Mouse (Mus musculus) intestine, postnatal 0 days (tissue): ENCODE results near the gene Cfl1. TPM values are rescaled to one million over a fixed set of nuclear protein-coding genes. Genes with fewer than 3 reads are reported as not detected.

Experiments
- ATAC-seq: fragments of 200-750 bp; cut with Nextera tagmentation; 2 replicates; pipeline ENCODE4 v1.8.0; 2017; ENCODE audit warnings: mild to moderate bottlenecking, moderate TSS enrichment, moderate library complexity
- H3K27ac ChIP-seq: fragments of 300-500 bp; sonication (generic); 2 replicates; pipeline ENCODE4 v1.5.1; 2014; ENCODE audit warnings: mild to moderate bottlenecking, low read depth, low read length, moderate library complexity
- H3K27me3 ChIP-seq: fragments of 300-500 bp; sonication (generic); replicated peaks from 2 replicates; pipeline ENCODE4 v1.6.1; 2014; ENCODE audit warnings: low read length, mixed read lengths; ENCODE audit not compliant: control insufficient read depth, insufficient read depth
- H3K36me3 ChIP-seq: fragments of 300-500 bp; sonication (generic); 2 replicates; pipeline ENCODE4 v1.6.1; 2014; ENCODE audit warnings: mild to moderate bottlenecking, moderate library complexity; ENCODE audit not compliant: control insufficient read depth, insufficient read depth
- H3K4me1 ChIP-seq: fragments of 300-500 bp; sonication (generic); replicated peaks from 2 replicates; pipeline ENCODE4 v1.6.1; 2014; ENCODE audit warnings: antibody characterized with exemption, low read length, mixed read lengths; ENCODE audit not compliant: control insufficient read depth, insufficient read depth
- H3K4me2 ChIP-seq: fragments of 300-500 bp; sonication (generic); replicated peaks from 2 replicates; pipeline ENCODE4 v1.6.1; 2014; ENCODE audit warnings: low read depth, mild to moderate bottlenecking, moderate library complexity
- H3K4me3 ChIP-seq: fragments of 300-500 bp; sonication (generic); 2 replicates; pipeline ENCODE4 v1.5.1; 2014; ENCODE audit warnings: low read depth, low read length
- H3K9ac ChIP-seq: fragments of 300-500 bp; sonication (generic); 2 replicates; pipeline ENCODE4 v1.6.1; 2014; ENCODE audit warnings: mild to moderate bottlenecking, low read depth, low read length
- H3K9me3 ChIP-seq: fragments of 300-500 bp; sonication (generic); 2 replicates; pipeline ENCODE4 v1.6.1; 2016; ENCODE audit warnings: mixed run types; ENCODE audit not compliant: control insufficient read depth
- CTCF ChIP-seq: sonication (generic); IDR thresholded peaks from 2 replicates; pipeline ENCODE4 v1.5.1; 2016; ENCODE audit warnings: low read depth, mild to moderate bottlenecking, control low read depth, antibody characterized with exemption, moderate library complexity
- WGBS: fragments of 180-500 bp; shearing (Covaris S2); extraction: QIAGEN DNeasy Blood & Tissue Kit; methylation state at CpG from one replicate; pipeline ENCODE4 v1.1.7; 2014; 5-methylcytosine and 5-hydroxymethylcytosine counted together
- polyA plus RNA-seq: library from polyadenylated mRNA; unstranded; fragments of >200 nt; fragmentation: Nextera tagmentation; extraction: Ambion mirVana; gene quantifications from 2 replicates; pipeline ENCODE4 v1.2.1, GENCODE M21; 2015

Gene Cfl1
- polyA plus RNA-seq, 1 experiment from 2014 or later: 1,786 TPM

GRCm38 (mm10) chr19:5472857-5473256 lies 17.4 kb upstream of the Cfl1 start:
- Histone ChIP-seq H3K4me1 (no peaks in the 10 kb centered on the region), H3K4me2 (no peak overlapping the region)

DNA sequence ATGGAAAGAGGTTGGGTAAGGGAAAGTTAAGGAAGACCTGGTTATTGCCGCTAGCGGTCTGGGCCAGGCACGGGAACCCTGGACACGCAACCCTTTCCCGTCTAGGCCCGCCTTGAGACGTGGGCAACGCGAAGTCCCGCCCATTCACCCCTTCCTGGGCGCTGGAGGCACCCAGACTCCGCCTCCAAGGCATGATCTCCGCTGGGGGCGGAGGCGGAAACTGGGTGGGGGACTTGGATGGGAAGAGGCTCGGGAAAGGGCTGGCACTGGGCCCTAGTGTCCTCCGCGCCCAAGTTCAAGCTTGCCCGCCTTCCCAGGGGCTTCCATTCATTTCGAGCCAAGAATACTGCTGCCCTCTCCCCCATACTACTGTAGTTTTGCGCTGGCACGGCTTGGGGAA lies 16.5 kb upstream of the Cfl1 start, which contains the start of gene Efemp2:
TSS of gene Efemp2 (plus strand) at position 235 of the 400 bp plus-strand sequence.
- ATAC-seq: peak; percentile 51; the same call in 1 of the 2 replicates
- H3K4me1 ChIP-seq: no peaks in the 10 kb centered on the region
- peak within 1 kb of the TSS; percentile 93 for H3K4me2 ChIP-seq
- no peaks in the 10 kb centered on the region for H3K27me3 ChIP-seq
- 2% methylated on average over 22 of the region's 22 CpGs for WGBS
- H3K4me3 ChIP-seq: peak within 1 kb of the TSS; percentile 54
- peak within 1 kb of the TSS; percentile 75 for H3K9ac ChIP-seq
- no peaks in the 10 kb centered on the region for H3K9me3 ChIP-seq
- TF ChIP-seq CTCF: 0 out of 2 replicates have a peak, but pooled peaks have one; percentile 9
- H3K27ac ChIP-seq: peak within 1 kb of the TSS; percentile 74
- H3K36me3 ChIP-seq: peaks cover 3% of the 10 kb centered on the region; the same call in 1 of the 2 replicates

More at GRCm38 (mm10) chr19:5472857-5473256, 17.4 kb upstream of the Cfl1 start:
- H3K27me3 ChIP-seq: no peaks in the 10 kb centered on the region
- no peak overlapping the region for H3K9ac ChIP-seq
- 78% methylated on average over 3 of the region's 3 CpGs for WGBS
- H3K9me3 ChIP-seq: no peaks in the 10 kb centered on the region
- peak; percentile 53 for TF ChIP-seq CTCF
- no peak overlapping the region for H3K27ac ChIP-seq
- H3K36me3 ChIP-seq: peaks cover 3% of the 10 kb centered on the region; the same call in 1 of the 2 replicates
- H3K4me3 ChIP-seq: no peak overlapping the region
- ATAC-seq: no peak

GRCm38 (mm10) chr19:5474281-5475068 lies 15.8 kb upstream of the Cfl1 start:
- peak overlapping the region; percentile 93 for H3K4me2 ChIP-seq
- H3K4me3 ChIP-seq: peak overlapping the region; percentile 54
- no peaks in the 10 kb centered on the region for H3K27me3 ChIP-seq
- TF ChIP-seq CTCF: 0 out of 2 replicates have a peak, but pooled peaks have one; percentile 9
- peaks cover 3% of the 10 kb centered on the region; the same call in 1 of the 2 replicates for H3K36me3 ChIP-seq
- WGBS: 1% methylated on average over 49 of the region's 68 CpGs
- peak overlapping the region; percentile 75 for H3K9ac ChIP-seq
- no peaks in the 10 kb centered on the region for H3K4me1 ChIP-seq
- H3K27ac ChIP-seq: peak overlapping the region; percentile 74
- ATAC-seq: peak; percentile 40
- H3K9me3 ChIP-seq: no peaks in the 10 kb centered on the region

GRCm38 (mm10) chr19:5475069-5475714 lies 15.1 kb upstream of the Cfl1 start:
- TF ChIP-seq CTCF: no peak
- ATAC-seq: no peak

DNA sequence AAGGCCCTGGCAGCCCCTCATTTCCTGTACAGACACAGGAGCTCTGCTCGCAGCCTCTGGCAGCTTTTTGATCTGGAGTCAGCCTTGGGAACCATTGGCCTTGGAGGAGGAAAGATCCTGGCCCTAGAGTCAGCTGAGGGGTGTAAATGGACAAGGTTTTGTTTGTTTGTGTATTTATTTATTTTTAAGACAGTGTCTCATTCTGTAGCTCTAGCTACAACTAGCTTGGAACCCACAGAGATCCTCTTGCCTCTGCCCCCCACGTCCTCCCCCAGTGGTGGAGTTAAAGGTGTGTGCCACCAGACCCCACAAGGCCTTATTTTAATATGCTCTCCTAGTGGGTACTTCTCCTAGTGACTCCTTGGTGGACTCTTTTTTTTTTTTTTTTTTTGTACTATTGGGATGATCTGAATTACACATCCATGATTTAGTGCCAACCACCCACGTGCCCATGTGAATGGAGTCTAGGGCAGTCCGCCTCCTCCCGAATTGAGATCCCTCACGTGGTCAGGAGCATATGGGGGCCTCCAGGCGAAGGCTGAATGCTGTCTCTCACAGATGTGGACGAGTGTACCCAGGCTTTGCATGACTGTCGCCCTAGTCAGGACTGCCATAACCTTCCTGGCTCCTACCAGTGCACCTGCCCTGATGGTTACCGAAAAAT lies 13.1 kb upstream of the Cfl1 start:
- H3K4me3 ChIP-seq: no peak overlapping the region
- no peak overlapping the region for H3K9ac ChIP-seq
- no peak overlapping the region for H3K27ac ChIP-seq
- H3K27me3 ChIP-seq: no peaks in the 10 kb centered on the region
- ATAC-seq: no peak
- WGBS: 84% methylated on average over 10 of the region's 10 CpGs
- no peaks in the 10 kb centered on the region for H3K9me3 ChIP-seq
- TF ChIP-seq CTCF: no peak
- peaks cover 11% of the 10 kb centered on the region for H3K36me3 ChIP-seq
- no peaks in the 10 kb centered on the region for H3K4me1 ChIP-seq
- H3K4me2 ChIP-seq: no peak overlapping the region

More at GRCm38 (mm10) chr19:5475069-5475714, 15.1 kb upstream of the Cfl1 start:
- Histone ChIP-seq H3K4me2 (peak overlapping the region; percentile 93), H3K4me3 (peak overlapping the region; percentile 54), H3K27ac (peak overlapping the region; percentile 74), H3K27me3 (no peaks in the 10 kb centered on the region), H3K36me3 (peaks cover 8% of the 10 kb centered on the region; the same call in 1 of the 2 replicates), H3K9me3 (no peaks in the 10 kb centered on the region), H3K4me1 (no peaks in the 10 kb centered on the region), H3K9ac (peak overlapping the region; percentile 75)
- 32% methylated on average over 12 of the region's 13 CpGs for WGBS
